Mouse (Mus musculus) naive thymus-derived CD4-positive, alpha-beta T cell, adult 2 months (primary cell): Measurements from ENCODE around the gene Slitrk4.

ENCODE experiments used
- DNase-seq: peaks from one replicate; pipeline ENCODE4 v3.0.0-alpha.2; 2011; ENCODE audit warnings: low read depth

Slitrk4 gene

GRCm38 (mm10) chrX:64276290-64277125 lies at the start of gene Slitrk4:
Gene Slitrk4 (minus strand): TSS chrX:64276996.
- DNase-seq, result no peak

DNA sequence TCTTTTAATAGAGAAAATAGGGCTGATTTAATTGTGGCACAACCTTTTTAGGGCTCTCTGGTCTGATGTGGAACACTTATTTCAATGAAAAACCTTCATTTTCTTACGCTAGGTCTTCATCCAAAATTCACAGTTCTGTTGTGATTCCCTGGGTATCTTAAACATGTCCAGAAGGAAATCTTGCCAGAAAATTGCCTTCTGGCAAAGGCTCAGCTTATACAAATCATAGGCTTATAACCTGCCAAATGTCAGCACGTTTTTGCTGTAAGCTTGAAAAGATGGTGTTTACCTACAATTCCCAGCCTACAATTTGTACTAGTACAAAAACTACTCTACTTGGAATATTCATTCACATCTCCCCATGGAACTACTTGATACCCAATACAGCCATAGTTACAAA lies 42.7 kb upstream of the Slitrk4 start:
- DNase-seq, result no peak

DNA sequence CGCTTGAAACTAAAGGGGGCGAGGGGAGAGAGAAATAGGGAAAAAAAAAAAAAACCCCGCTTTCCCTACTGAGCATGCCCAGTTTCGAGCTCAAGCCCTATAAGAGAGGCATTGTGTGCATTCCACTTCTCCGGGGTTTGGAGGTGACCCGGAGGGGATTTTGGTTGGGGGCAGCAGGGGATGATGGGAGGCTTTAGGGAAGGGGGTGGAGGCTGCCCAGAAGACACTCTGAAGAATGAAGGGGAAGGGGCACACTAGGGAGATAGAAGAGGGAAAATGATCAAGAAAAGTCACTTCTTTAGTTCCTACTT lies 1.1 kb upstream of the Slitrk4 start:
- DNase-seq, result no peak

DNA sequence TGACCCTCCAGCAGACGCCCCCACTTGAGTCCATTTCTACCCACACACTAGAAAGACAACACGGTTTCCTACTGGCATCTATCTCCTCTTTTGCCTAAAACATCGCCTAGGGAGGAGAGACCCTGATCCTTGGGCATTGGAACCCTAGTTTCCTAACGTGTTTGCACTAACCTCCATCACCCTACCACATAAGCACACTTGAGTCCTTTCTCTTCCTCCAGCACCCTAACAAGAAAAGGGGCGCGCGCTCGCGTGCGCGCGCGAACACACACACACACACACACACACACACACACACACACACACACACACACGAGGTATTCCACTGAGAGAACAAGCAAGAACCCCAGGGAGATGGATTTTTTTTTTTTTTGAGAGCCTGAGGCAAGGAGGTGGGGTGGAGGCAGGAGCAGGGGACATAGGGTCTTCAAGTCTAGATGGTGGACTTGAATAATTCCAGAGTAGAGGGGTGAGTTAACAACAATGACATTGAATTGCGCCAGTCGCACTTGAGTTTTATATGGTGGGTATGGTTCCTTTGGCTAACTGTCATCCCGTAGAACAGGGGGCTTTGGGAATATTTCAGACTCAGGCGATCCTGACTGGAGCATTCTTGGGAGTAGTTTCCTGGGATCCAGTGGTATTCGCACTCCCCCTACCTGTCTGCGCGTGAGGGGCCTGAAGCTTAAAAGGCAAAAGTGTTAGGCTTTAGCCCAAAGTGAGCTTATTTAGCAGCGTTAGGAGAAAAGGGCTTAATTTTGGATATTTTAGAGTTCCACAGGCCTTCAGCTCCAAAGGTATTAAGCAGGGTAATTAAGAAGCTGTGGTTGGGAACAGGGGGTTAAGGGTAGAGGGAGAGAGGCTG lies 562 bp upstream of the Slitrk4 start:
- DNase-seq, result no peak

DNA sequence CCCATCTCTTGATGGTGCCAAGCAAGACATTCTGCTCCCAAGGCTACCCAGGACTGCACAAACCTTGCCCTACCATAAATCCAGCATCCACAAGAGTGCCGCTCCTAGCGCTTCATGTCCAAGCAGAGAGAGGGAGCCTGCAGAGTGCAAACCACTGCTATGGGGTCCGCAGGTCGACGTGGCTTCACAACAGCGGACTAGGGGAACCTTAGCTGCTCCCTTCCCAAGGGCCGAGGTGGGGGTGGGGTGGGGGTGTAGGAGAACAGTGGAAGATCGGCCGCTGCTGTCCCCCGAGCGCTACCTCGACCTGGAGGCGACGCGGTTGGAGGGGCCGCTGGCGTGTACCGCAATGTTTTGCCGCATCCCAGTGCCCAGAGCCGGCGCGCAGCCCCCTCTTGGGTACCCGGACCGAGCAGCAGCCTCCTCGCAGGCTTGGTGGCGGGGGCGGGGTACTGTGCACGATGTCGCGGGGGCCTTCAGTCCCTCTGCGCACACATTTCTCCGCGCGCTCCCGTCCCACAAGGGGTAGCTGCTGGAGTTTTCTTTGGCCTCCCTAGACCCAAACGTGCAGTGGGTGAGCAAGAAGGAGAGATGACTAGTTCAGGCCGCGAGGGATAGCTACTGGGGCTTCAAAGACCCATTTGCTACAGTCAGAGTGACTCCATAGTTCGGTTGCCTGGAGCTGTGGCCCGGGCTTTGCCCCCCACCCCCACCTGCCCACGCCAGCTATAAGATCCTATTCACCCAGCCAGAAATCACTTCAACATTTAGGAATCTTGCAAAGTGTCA lies 1.1 kb downstream of the Slitrk4 start:
- DNase-seq, result no peak

DNA sequence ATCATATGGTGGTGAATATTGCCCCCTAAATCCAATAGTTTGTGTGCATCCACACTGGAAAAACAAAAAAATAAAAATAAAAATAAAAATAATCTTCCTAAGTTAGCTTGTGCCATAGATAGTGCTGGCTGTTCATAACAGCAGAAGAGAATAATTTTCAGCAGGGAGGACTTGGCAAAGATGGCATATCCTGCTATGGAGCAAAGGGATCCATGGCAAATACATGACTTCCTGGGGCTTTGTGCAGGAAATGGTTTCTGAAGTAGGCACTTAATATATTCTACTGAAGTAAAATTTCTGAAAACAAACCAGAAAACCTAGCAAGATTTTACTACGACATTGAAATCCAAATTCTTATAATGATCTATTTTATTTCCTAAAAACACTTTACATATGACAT lies 13.3 kb downstream of the Slitrk4 start:
- no peak for DNase-seq
